Mouse (Mus musculus) 416B (cell line): ENCODE measurements at regions not wholly inside any gene's neighbourhood (a gene's known extent, or its start where the extent isn't known, plus 50 kb on each side); places are given as distances from the start of the nearest gene placed in this dataset.
A peak's percentile ranks its signal among the peaks of the same experiment; 100 is the strongest.

ENCODE experiments used
- DNase-seq: peaks from one replicate; pipeline ENCODE4 v3.0.0; 2011; ENCODE audit warnings: low read depth

GRCm38 (mm10) chr14:95241946-95242345, 639.1 kb upstream of the 4921530L21Rik start:
- DNase-seq = no peak

DNA sequence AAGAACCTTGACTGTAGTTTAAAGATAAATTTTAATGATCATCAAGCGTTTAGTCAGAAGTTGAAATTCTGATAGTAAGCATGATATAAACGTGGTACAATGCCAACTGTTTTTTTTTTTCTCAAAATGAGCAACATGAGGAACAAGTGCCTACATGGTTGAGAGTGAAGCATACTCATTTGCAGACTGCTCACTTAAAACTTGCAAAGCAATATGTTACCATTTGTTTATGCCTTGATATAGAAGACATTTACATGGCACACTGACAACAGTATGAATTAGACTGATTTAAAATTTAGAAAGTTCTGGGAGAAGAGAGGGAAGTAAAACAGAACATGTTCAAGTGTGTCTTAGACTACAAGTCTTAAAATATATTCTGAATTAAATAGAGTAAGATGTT, 632.2 kb upstream of the 4921530L21Rik start:
- no peak for DNase-seq

GRCm38 (mm10) chr14:95256110-95256509, 624.9 kb upstream of the 4921530L21Rik start:
- peak; percentile 46 for DNase-seq

- no peak for DNase-seq
Measured at GRCm38 (mm10) chr14:95281431-95281830, 599.6 kb upstream of the 4921530L21Rik start.

GRCm38 (mm10) chr14:95282016-95282415, 599.0 kb upstream of the 4921530L21Rik start:
- DNase-seq = no peak

- peak; percentile 52 for DNase-seq
Measured at GRCm38 (mm10) chr14:95314134-95314924, 566.7 kb upstream of the 4921530L21Rik start.

DNA sequence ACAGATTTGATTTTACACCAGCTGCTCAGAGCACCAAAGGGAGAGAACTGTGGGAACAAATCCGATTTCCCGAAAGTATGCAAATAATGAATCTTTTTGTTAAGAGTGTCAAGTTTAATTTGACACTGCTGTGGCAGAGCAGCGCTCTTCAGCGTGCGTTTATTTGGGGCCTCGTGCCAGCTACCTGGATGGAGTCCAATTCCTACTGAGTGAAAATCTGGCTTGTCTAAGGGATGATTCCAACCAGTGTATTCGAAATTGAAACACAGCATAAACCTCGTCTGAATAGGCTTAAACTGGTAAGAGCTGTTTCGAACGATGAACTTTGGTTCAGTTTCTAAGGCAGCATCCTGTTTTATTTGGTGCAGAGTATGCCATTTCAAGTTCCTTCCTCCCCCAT, 524.1 kb upstream of the 4921530L21Rik start:
- DNase-seq = no peak
